Mouse (Mus musculus): Measurements from ENCODE around the gene Mmrn2.

Gene Mmrn2

GRCm38 (mm10) chr14:34375415-34375904 lies at the start of gene Mmrn2:
TSS of gene Mmrn2 (plus strand) at chr14:34375465.
- DNase-seq (ENCODE audit: low read depth, low spot score), result no peak

GRCm38 (mm10) chr14:34326606-34327005 lies 48.7 kb upstream of the Mmrn2 start:
- DNase-seq (ENCODE audit: low read depth, low spot score), result no peak

GRCm38 (mm10) chr14:34327618-34328017 lies 47.6 kb upstream of the Mmrn2 start:
- DNase-seq (ENCODE audit: low read depth, low spot score), result no peak

- no peak for DNase-seq (ENCODE audit: low read depth, low spot score)
Measured at GRCm38 (mm10) chr14:34330657-34331158, 44.6 kb upstream of the Mmrn2 start.

GRCm38 (mm10) chr14:34331886-34332285 lies 43.4 kb upstream of the Mmrn2 start:
- no peak for DNase-seq (ENCODE audit: low read depth, low spot score)

- DNase-seq (ENCODE audit: low read depth, low spot score), result no peak
Measured at GRCm38 (mm10) chr14:34332476-34332875, 42.8 kb upstream of the Mmrn2 start.

- DNase-seq (ENCODE audit: low read depth, low spot score), result no peak
Measured at GRCm38 (mm10) chr14:34339446-34339845, 35.8 kb upstream of the Mmrn2 start.

GRCm38 (mm10) chr14:34341993-34342392 lies 33.3 kb upstream of the Mmrn2 start:
- no peak for DNase-seq (ENCODE audit: low read depth, low spot score)

GRCm38 (mm10) chr14:34343078-34343477 lies 32.2 kb upstream of the Mmrn2 start:
- DNase-seq (ENCODE audit: low read depth, low spot score), result no peak

GRCm38 (mm10) chr14:34344361-34344760 lies 30.9 kb upstream of the Mmrn2 start:
- DNase-seq (ENCODE audit: low read depth, low spot score), result no peak

GRCm38 (mm10) chr14:34345771-34346566 lies 29.3 kb upstream of the Mmrn2 start:
- DNase-seq (ENCODE audit: low read depth, low spot score), result peak; percentile 9

- no peak for DNase-seq (ENCODE audit: low read depth, low spot score)
Measured at GRCm38 (mm10) chr14:34347084-34347483, 28.2 kb upstream of the Mmrn2 start.

GRCm38 (mm10) chr14:34348301-34348700 lies 27.0 kb upstream of the Mmrn2 start:
- no peak for DNase-seq (ENCODE audit: low read depth, low spot score)

- no peak for DNase-seq (ENCODE audit: low read depth, low spot score)
Measured at GRCm38 (mm10) chr14:34349007-34349406, 26.3 kb upstream of the Mmrn2 start.

- DNase-seq (ENCODE audit: low read depth, low spot score), result no peak
Measured at GRCm38 (mm10) chr14:34351660-34352059, 23.6 kb upstream of the Mmrn2 start.

GRCm38 (mm10) chr14:34352523-34352922 lies 22.7 kb upstream of the Mmrn2 start:
- no peak for DNase-seq (ENCODE audit: low read depth, low spot score)

- no peak for DNase-seq (ENCODE audit: low read depth, low spot score)
Measured at GRCm38 (mm10) chr14:34353326-34353725, 21.9 kb upstream of the Mmrn2 start.

- DNase-seq (ENCODE audit: low read depth, low spot score), result no peak
Measured at GRCm38 (mm10) chr14:34354456-34354855, 20.8 kb upstream of the Mmrn2 start.

- DNase-seq (ENCODE audit: low read depth, low spot score), result no peak
Measured at GRCm38 (mm10) chr14:34355301-34355700, 20.0 kb upstream of the Mmrn2 start, which contains the start of gene Fam25c. TSS of gene Fam25c (minus strand) at chr14:34355433.

GRCm38 (mm10) chr14:34357671-34358455 lies 17.4 kb upstream of the Mmrn2 start:
- no peak for DNase-seq (ENCODE audit: low read depth, low spot score)

GRCm38 (mm10) chr14:34359676-34360244 lies 15.5 kb upstream of the Mmrn2 start:
- no peak for DNase-seq (ENCODE audit: low read depth, low spot score)

- DNase-seq (ENCODE audit: low read depth, low spot score), result no peak
Measured at GRCm38 (mm10) chr14:34360251-34360650, 15.0 kb upstream of the Mmrn2 start.
